Mouse (Mus musculus): Measurements from ENCODE around the gene Pcbp3. TPM values are rescaled to one million over a fixed set of nuclear protein-coding genes. Genes with fewer than 3 reads are reported as not detected.

Pcbp3 gene
- total and polyA plus RNA-seq, 3 experiments = 3.8 to 4.9 (median 3.8) TPM

DNA sequence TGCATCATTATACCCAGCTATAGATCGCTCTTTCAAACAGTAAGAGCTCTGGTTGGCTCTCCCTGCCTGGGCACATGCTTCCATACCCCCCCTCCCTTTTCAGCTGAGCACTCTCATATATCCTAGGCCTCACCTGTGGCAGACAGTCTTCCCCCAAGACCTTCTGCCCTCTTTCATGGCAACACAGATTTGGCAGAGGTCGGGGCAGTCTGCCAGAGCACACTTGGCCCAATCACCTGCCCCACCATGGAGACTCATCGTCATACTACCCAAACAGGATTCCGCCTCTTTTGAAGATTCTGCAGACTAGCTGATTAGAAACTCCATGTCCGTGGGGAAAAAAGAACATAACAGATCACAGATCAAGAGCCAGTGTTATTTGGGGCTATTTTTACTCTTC, 86.8 kb downstream of the Pcbp3 start:
- Histone ChIP-seq H3K27me3 (ENCODE audit: control insufficient read depth, insufficient read depth, low read length) (no peaks in the 10 kb centered on the region), H3K4me1 (ENCODE audit: control insufficient read depth, insufficient read depth, low read length) (peaks cover 2% of the 10 kb centered on the region), H3K36me3 (ENCODE audit: control insufficient read depth, insufficient read depth, low read length) (no peaks in the 10 kb centered on the region), H3K9ac (ENCODE audit: low read depth, low read length) (no peak overlapping the region), H3K27ac (no peak overlapping the region), H3K79me2 (replicated peaks; ENCODE audit: control insufficient read depth, insufficient read depth, low read length) (no peaks in the 10 kb centered on the region), H3K4me3 (no peak overlapping the region)
- no peak for TF ChIP-seq CTCF (IDR thresholded peaks at IDR 0.05)
- TF ChIP-seq POLR2A (IDR thresholded peaks at IDR 0.05; ENCODE audit: insufficient read depth, low read depth, low read length) = no peak
- TF ChIP-seq EP300 (IDR thresholded peaks at IDR 0.05; ENCODE audit: insufficient read depth, low read depth, low read length) = no peak
- WGBS = 85% methylated on average over 5 of the region's 5 CpGs
- no peak for DNase-seq
- intact Hi-C loops (cut with DNase I) = no loop called here

DNA sequence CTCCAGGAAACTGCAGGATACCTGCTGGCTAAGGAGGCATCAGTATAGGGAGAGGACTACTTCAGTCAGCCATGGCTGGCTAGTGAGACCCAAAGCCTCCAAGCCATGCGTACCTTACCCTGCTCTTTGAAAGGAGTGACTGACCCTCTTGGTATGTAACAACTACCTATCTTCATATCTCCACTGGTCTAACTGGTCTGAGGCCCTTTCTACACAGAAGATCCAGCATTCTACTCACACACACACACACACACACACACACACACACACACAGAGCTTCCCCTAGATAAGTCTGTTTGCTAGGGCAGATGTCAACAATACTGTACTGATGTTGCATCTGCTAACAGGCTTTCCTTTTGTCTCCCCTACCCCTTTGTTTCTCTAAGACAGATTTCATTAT, 87.3 kb downstream of the Pcbp3 start:
- Histone ChIP-seq H3K4me3 (no peak overlapping the region), H3K27me3 (ENCODE audit: control insufficient read depth, insufficient read depth, low read length) (no peaks in the 10 kb centered on the region), H3K79me2 (replicated peaks; ENCODE audit: control insufficient read depth, insufficient read depth, low read length) (no peaks in the 10 kb centered on the region), H3K27ac (no peak overlapping the region), H3K4me1 (ENCODE audit: control insufficient read depth, insufficient read depth, low read length) (peaks cover 2% of the 10 kb centered on the region), H3K36me3 (ENCODE audit: control insufficient read depth, insufficient read depth, low read length) (no peaks in the 10 kb centered on the region), H3K9ac (ENCODE audit: low read depth, low read length) (no peak overlapping the region)
- whole genome bisulfite sequencing = 88% methylated on average over 1 of the region's 1 CpGs
- no peak for TF ChIP-seq CTCF (IDR thresholded peaks at IDR 0.05)
- no peak for TF ChIP-seq POLR2A (IDR thresholded peaks at IDR 0.05; ENCODE audit: insufficient read depth, low read depth, low read length)
- no peak for TF ChIP-seq EP300 (IDR thresholded peaks at IDR 0.05; ENCODE audit: insufficient read depth, low read depth, low read length)
- no peak for DNase-seq
- intact Hi-C loops (cut with DNase I) = no loop called here

DNA sequence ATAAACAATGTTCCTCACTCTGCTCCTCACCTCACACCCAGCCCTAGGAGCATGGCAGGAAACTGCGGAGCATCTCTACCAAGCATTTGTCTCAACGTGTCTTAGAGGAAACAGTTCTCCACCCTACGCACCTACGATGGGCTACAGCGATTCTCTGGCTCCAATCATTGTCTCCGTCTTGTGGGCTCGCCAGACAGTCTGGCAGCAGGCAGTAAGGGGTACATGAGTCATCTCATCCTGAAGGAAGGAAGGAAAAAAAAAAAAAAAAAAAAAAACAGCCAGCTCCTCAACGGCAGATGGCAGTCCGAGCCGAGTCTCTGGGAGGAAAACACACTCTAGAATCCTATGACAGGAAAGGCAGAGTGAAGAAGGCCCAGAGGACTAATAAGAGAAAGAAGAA, 87.7 kb downstream of the Pcbp3 start:
- TF ChIP-seq CTCF (IDR thresholded peaks at IDR 0.05) = peak; percentile 31
- TF ChIP-seq POLR2A (IDR thresholded peaks at IDR 0.05; ENCODE audit: insufficient read depth, low read depth, low read length) = no peak
- Histone ChIP-seq H3K4me1 (ENCODE audit: control insufficient read depth, insufficient read depth, low read length) (peaks cover 2% of the 10 kb centered on the region), H3K9ac (ENCODE audit: low read depth, low read length) (no peak overlapping the region), H3K27ac (no peak overlapping the region), H3K36me3 (ENCODE audit: control insufficient read depth, insufficient read depth, low read length) (no peaks in the 10 kb centered on the region), H3K79me2 (replicated peaks; ENCODE audit: control insufficient read depth, insufficient read depth, low read length) (no peaks in the 10 kb centered on the region), H3K27me3 (ENCODE audit: control insufficient read depth, insufficient read depth, low read length) (no peaks in the 10 kb centered on the region), H3K4me3 (no peak overlapping the region)
- intact Hi-C loops (cut with DNase I) = no loop called here
- no peak for DNase-seq
- WGBS = 43% methylated on average over 10 of the region's 10 CpGs

DNA sequence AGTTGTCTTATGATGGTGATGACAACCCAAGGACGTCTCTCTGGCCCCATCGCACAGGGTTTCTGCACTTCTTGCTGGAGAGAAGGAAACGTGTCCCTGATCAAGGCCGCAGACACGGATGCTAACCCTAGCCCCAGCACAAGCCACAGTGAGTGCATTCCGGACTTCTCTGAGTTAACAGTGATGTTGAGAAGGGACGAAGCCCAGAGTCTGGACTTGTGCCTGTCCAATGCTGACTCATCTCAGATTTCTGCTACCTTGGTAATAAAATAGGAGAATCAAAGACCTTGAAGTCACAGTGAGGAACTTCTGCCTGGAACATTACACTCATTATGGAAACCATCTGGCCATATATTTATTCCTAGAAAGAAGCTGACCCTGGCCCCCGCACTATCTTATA, 89.0 kb downstream of the Pcbp3 start:
- Histone ChIP-seq H3K27ac (no peak overlapping the region), H3K9ac (ENCODE audit: low read depth, low read length) (no peak overlapping the region), H3K4me1 (ENCODE audit: control insufficient read depth, insufficient read depth, low read length) (peaks cover 2% of the 10 kb centered on the region), H3K79me2 (replicated peaks; ENCODE audit: control insufficient read depth, insufficient read depth, low read length) (no peaks in the 10 kb centered on the region), H3K27me3 (ENCODE audit: control insufficient read depth, insufficient read depth, low read length) (no peaks in the 10 kb centered on the region), H3K4me3 (no peak overlapping the region), H3K36me3 (ENCODE audit: control insufficient read depth, insufficient read depth, low read length) (no peaks in the 10 kb centered on the region)
- TF ChIP-seq CTCF (IDR thresholded peaks at IDR 0.05) (no peak), EP300 (IDR thresholded peaks at IDR 0.05; ENCODE audit: insufficient read depth, low read depth, low read length) (no peak), POLR2A (IDR thresholded peaks at IDR 0.05; ENCODE audit: insufficient read depth, low read depth, low read length) (no peak)
- intact Hi-C loops (cut with DNase I) = no loop called here
- WGBS = 82% methylated on average over 8 of the region's 8 CpGs
- DNase-seq = no peak

DNA sequence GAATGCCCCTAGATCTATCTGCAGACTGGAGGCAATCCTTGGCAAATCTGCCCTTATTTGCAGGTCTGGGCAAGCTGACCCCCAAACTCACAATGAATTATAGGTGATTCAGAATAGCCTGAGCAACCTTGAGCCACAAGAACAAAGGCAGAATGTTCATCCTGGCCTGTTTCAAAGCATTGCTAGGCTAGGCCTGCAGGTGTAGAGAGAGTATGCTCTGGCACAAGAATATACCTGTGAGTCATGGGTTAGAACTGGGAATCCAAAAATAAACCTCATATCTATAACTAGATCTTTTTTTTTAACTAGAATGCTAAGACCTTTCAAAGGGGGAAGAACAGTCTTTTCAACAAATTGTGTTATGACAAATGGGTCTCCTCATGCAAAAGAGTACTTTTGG, 95.8 kb downstream of the Pcbp3 start:
- H3K27me3 ChIP-seq (ENCODE audit: control insufficient read depth, insufficient read depth, low read length) = no peaks in the 10 kb centered on the region
- H3K4me1 ChIP-seq (ENCODE audit: control insufficient read depth, insufficient read depth, low read length) = no peaks in the 10 kb centered on the region
- no peak overlapping the region for H3K4me3 ChIP-seq
- no peak for DNase-seq
- no peak overlapping the region for H3K27ac ChIP-seq
- intact Hi-C loops (cut with DNase I) = no loop called here
- H3K36me3 ChIP-seq (ENCODE audit: control insufficient read depth, insufficient read depth, low read length) = no peaks in the 10 kb centered on the region
- no peak for TF ChIP-seq CTCF (IDR thresholded peaks at IDR 0.05)
- TF ChIP-seq POLR2A (IDR thresholded peaks at IDR 0.05; ENCODE audit: insufficient read depth, low read depth, low read length) = no peak
- TF ChIP-seq EP300 (IDR thresholded peaks at IDR 0.05; ENCODE audit: insufficient read depth, low read depth, low read length) = no peak
- H3K9ac ChIP-seq (ENCODE audit: low read depth, low read length) = no peak overlapping the region
- H3K79me2 ChIP-seq (replicated peaks; ENCODE audit: control insufficient read depth, insufficient read depth, low read length) = no peaks in the 10 kb centered on the region

DNA sequence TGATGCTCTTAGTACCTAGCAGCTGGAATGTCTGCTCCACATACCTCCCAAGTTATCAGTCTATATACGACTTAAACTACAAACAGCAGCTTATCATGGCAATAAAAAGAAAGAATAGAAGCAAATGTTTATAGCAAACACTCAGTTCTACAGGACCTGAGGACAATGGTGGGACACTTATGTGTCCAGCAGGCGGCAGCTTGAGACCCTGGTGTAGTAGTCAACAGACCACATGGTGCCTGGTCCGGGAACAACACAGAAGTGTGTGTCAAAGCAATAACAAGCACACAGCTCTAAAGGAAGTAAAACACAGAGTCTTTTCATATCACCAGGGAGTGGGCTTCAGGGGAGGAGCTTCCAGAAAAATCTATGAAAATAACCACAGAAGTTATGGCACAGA, 100.7 kb downstream of the Pcbp3 start:
- Histone ChIP-seq H3K79me2 (replicated peaks; ENCODE audit: control insufficient read depth, insufficient read depth, low read length) (no peaks in the 10 kb centered on the region), H3K36me3 (ENCODE audit: control insufficient read depth, insufficient read depth, low read length) (no peaks in the 10 kb centered on the region), H3K9ac (ENCODE audit: low read depth, low read length) (no peak overlapping the region), H3K27ac (no peak overlapping the region), H3K4me3 (no peak overlapping the region), H3K4me1 (ENCODE audit: control insufficient read depth, insufficient read depth, low read length) (peaks cover 4% of the 10 kb centered on the region), H3K27me3 (ENCODE audit: control insufficient read depth, insufficient read depth, low read length) (no peaks in the 10 kb centered on the region)
- DNase-seq = no peak
- 68% methylated on average over 3 of the region's 3 CpGs for WGBS
- intact Hi-C loops (cut with DNase I) = no loop called here
- TF ChIP-seq CTCF (IDR thresholded peaks at IDR 0.05) (no peak), EP300 (IDR thresholded peaks at IDR 0.05; ENCODE audit: insufficient read depth, low read depth, low read length) (no peak), POLR2A (IDR thresholded peaks at IDR 0.05; ENCODE audit: insufficient read depth, low read depth, low read length) (no peak)

Measured in heart, adult 2 months (tissue).